Mouse (Mus musculus): Measurements from ENCODE around the gene 4930402H24Rik.

GRCm38 (mm10) chr2:130789642-130790041 is 116.6 kb downstream of the 4930402H24Rik start:
- TF ChIP-seq CTCF (IDR thresholded peaks at IDR 0.05; ENCODE audit: borderline replicate concordance, extremely low read depth, insufficient read depth, insufficient read length), result no peak
- no peak for TF ChIP-seq POLR2A (IDR thresholded peaks at IDR 0.05; ENCODE audit: borderline replicate concordance, extremely low read depth, insufficient read depth, insufficient read length, poor library complexity, severe bottlenecking)
